ENCODE assay signal across 8 mouse cellular contexts in genomic region chr19:10025169-10025875, GRCm38 (mm10). TPM values are rescaled to one million over a fixed set of nuclear protein-coding genes. Genes with fewer than 3 reads are reported as not detected.
DNase-seq lines count a peak whose midpoint lies in the region; ATAC-seq lines count a peak whose summit lies in the region.

No protein-coding gene starts in this region.

- H3K27ac ChIP-seq in heart, embryonic 10.5 days, result peak overlapping the region; percentile 75
- H3K27ac ChIP-seq in kidney, embryonic 14.5 days (ENCODE audit: low read depth, low read length), result peak overlapping the region; percentile 82
- peak overlapping the region; percentile 100 for H3K27ac ChIP-seq in macrophage

- peaks cover 80% of the 10 kb centered on the region for H3K4me1 ChIP-seq in megakaryocyte, embryonic 14.5 days
- peaks cover 51% of the 10 kb centered on the region for H3K4me1 ChIP-seq in heart, embryonic 10.5 days
- H3K4me1 ChIP-seq in kidney, embryonic 14.5 days (ENCODE audit: control insufficient read depth, insufficient read depth, low read length), result peaks cover 27% of the 10 kb centered on the region

- no peak overlapping the region; the same call in 1 of the 2 replicates for H3K9ac ChIP-seq in kidney, embryonic 14.5 days (ENCODE audit: low read depth, low read length)

- H3K4me3 ChIP-seq in megakaryocyte, embryonic 14.5 days (replicated peaks), result peak overlapping the region; percentile 53
- H3K4me3 ChIP-seq in heart, embryonic 10.5 days, result 0 out of 2 replicates have a peak overlapping the region, but pooled peaks have one; percentile 2
- no peak overlapping the region for H3K4me3 ChIP-seq in kidney, embryonic 14.5 days (ENCODE audit: low read length)
- H3K4me3 ChIP-seq in macrophage (ENCODE audit: inconsistent target), result peak overlapping the region; percentile 15; the same call in 1 of the 2 replicates

- H3K36me3 ChIP-seq in megakaryocyte, embryonic 14.5 days (replicated peaks; ENCODE audit: low read length), result peaks cover 2% of the 10 kb centered on the region
- H3K36me3 ChIP-seq in heart, embryonic 10.5 days, result peaks cover 32% of the 10 kb centered on the region
- peaks cover 6% of the 10 kb centered on the region; the same call in 1 of the 2 replicates for H3K36me3 ChIP-seq in kidney, embryonic 14.5 days (ENCODE audit: control insufficient read depth, insufficient read depth, low read length)
- H3K36me3 ChIP-seq in macrophage (ENCODE audit: inconsistent target), result peaks cover 39% of the 10 kb centered on the region

- ATAC-seq in megakaryocyte, adult 5-6 weeks (ENCODE audit: poor library complexity, severe bottlenecking), result no peak
- peak; percentile 72 for ATAC-seq in kidney, embryonic 14.5 days (ENCODE audit: low FRiP score, low TSS enrichment)
- no peak for ATAC-seq in granulocyte monocyte progenitor cell, adult 5-6 weeks (replicated peaks; ENCODE audit: poor library complexity, severe bottlenecking)

- 25% methylated on average over 8 of the region's 8 CpGs for WGBS in heart, embryonic 10.5 days
- 22% methylated on average over 8 of the region's 8 CpGs for WGBS in kidney, embryonic 14.5 days
- WGBS in macrophage (ENCODE audit: missing documents), result 18% methylated on average over 8 of the region's 8 CpGs

- peaks cover 54% of the 10 kb centered on the region for H3K27me3 ChIP-seq in megakaryocyte, embryonic 14.5 days (replicated peaks)
- no peaks in the 10 kb centered on the region for H3K27me3 ChIP-seq in heart, embryonic 10.5 days (ENCODE audit: insufficient read depth, poor library complexity, severe bottlenecking)
- H3K27me3 ChIP-seq in kidney, embryonic 14.5 days (ENCODE audit: control insufficient read depth, insufficient read depth, low read length), result no peaks in the 10 kb centered on the region

- DNase-seq in brain, adult 2 months (ENCODE audit: low read depth, low spot score), result peak; percentile 65
- no peak for DNase-seq in heart, embryonic 10.5 days (ENCODE audit: low spot score)
- no peak for DNase-seq in MN1 (ENCODE audit: low spot score)

- H3K4me2 ChIP-seq in kidney, embryonic 14.5 days (replicated peaks; ENCODE audit: low read depth, low read length), result no peak overlapping the region

- H3K9me3 ChIP-seq in megakaryocyte, embryonic 14.5 days, result no peaks in the 10 kb centered on the region
- no peaks in the 10 kb centered on the region for H3K9me3 ChIP-seq in heart, embryonic 10.5 days
- H3K9me3 ChIP-seq in kidney, embryonic 14.5 days (ENCODE audit: control insufficient read depth, low read length), result no peaks in the 10 kb centered on the region

- H3K79me2 ChIP-seq in macrophage (ENCODE audit: inconsistent target), result peaks cover 86% of the 10 kb centered on the region

RNA-seq across cellular contexts. Expression of gene Fads3, which starts 16.0 kb away (rescaled TPM):
- polyA plus RNA-seq in megakaryocyte, embryonic 14.5 days (2012; ENCODE audit: insufficient read depth, low replicate concordance), result 3.6 and 19.1 TPM in 2 replicates
- total RNA-seq in megakaryocyte, adult 5-6 weeks (2015), result 0.76 and 0.91 TPM in 2 replicates
- total RNA-seq in megakaryocyte, adult 5-6 weeks (2017), result 1.8 and 1.9 TPM in 2 replicates
- polyA plus RNA-seq in heart, embryonic 10.5 days (2016; fragmentation: Nextera tagmentation; extraction: Ambion mirVana), result 16.5 and 19.0 TPM in 2 replicates
- 8.3 and 10.4 TPM in 2 replicates for polyA plus RNA-seq in kidney, embryonic 14.5 days (2014; fragmentation: Nextera tagmentation; extraction: Ambion mirVana)
- total RNA-seq in macrophage (2018; cell fraction: chromatin; rRNA removed), result 10 to 100 TPM in 16 of 26 experiments, 1 to 10 TPM in 9, under 1 TPM in 1; 0.68 to 64.4 (median 14.8) TPM
- 1 to 10 TPM; 1.2 to 4.0 (median 2.3) TPM for total RNA-seq in macrophage (2018; cell fraction: cytosol; rRNA removed)
- total RNA-seq in macrophage (2018; cell fraction: nucleus; rRNA removed), result 10 to 100 TPM in 10 of 26 experiments, 1 to 10 TPM in 15, under 1 TPM in 1; 0.92 to 26.0 (median 8.6) TPM
- polyA plus RNA-seq in macrophage (2018), result 2.4 to 3.4 TPM (median 2.4 TPM) in 3 replicates
- total RNA-seq in granulocyte monocyte progenitor cell, adult 5-6 weeks (2014; fragmentation: Nextera tagmentation), result 0.38 and 0.97 TPM in 2 replicates
- total RNA-seq in granulocyte monocyte progenitor cell, adult 5-6 weeks (2017), result 0.22 and 1.4 TPM in 2 replicates

RNA-seq across cellular contexts. Expression of gene Rab3il1, which starts 23.9 kb away (rescaled TPM):
- 2.0 and 8.8 TPM in 2 replicates for polyA plus RNA-seq in megakaryocyte, embryonic 14.5 days (2012; ENCODE audit: insufficient read depth, low replicate concordance)
- total RNA-seq in megakaryocyte, adult 5-6 weeks (2015), result 3.1 and 5.6 TPM in 2 replicates
- total RNA-seq in megakaryocyte, adult 5-6 weeks (2017), result 7.1 and 11.8 TPM in 2 replicates
- polyA plus RNA-seq in heart, embryonic 10.5 days (2016; fragmentation: Nextera tagmentation; extraction: Ambion mirVana), result 51.5 and 57.6 TPM in 2 replicates
- 20.3 and 26.2 TPM in 2 replicates for polyA plus RNA-seq in kidney, embryonic 14.5 days (2014; fragmentation: Nextera tagmentation; extraction: Ambion mirVana)
- total RNA-seq in macrophage (2018; cell fraction: chromatin; rRNA removed), result 100 to 1,000 TPM in 11 of 26 experiments, 10 to 100 TPM in 14, 1 to 10 TPM in 1; 8.2 to 225 (median 73.2) TPM
- 100 to 1,000 TPM in 17 of 26 experiments, 10 to 100 TPM in 9; 35.4 to 153 (median 124) TPM for total RNA-seq in macrophage (2018; cell fraction: cytosol; rRNA removed)
- 100 to 1,000 TPM in 10 of 26 experiments, 10 to 100 TPM in 16; 23.9 to 194 (median 77.8) TPM for total RNA-seq in macrophage (2018; cell fraction: nucleus; rRNA removed)
- polyA plus RNA-seq in macrophage (2018), result 97.7 to 161 TPM (median 125 TPM) in 3 replicates
- 3.7 and 8.2 TPM in 2 replicates for total RNA-seq in granulocyte monocyte progenitor cell, adult 5-6 weeks (2014; fragmentation: Nextera tagmentation)
- total RNA-seq in granulocyte monocyte progenitor cell, adult 5-6 weeks (2017), result 1.9 and 2.8 TPM in 2 replicates

RNA-seq across cellular contexts. Expression of gene Best1, which starts 23.9 kb away (rescaled TPM):
- not detected in 2 replicates for polyA plus RNA-seq in megakaryocyte, embryonic 14.5 days (2012; ENCODE audit: insufficient read depth, low replicate concordance)
- not detected in 2 replicates for total RNA-seq in megakaryocyte, adult 5-6 weeks (2015)
- total RNA-seq in megakaryocyte, adult 5-6 weeks (2017), result not detected in 2 replicates
- 0.73 and 0.95 TPM in 2 replicates for polyA plus RNA-seq in heart, embryonic 10.5 days (2016; fragmentation: Nextera tagmentation; extraction: Ambion mirVana)
- 1.1 and 1.2 TPM in 2 replicates for polyA plus RNA-seq in kidney, embryonic 14.5 days (2014; fragmentation: Nextera tagmentation; extraction: Ambion mirVana)
- total RNA-seq in macrophage (2018; cell fraction: chromatin; rRNA removed), result 1 to 10 TPM in 8 of 26 experiments, under 1 TPM in 17, not detected in 1; 0.25 to 4.7 (median 0.74) TPM
- total RNA-seq in macrophage (2018; cell fraction: cytosol; rRNA removed), result 1 to 10 TPM in 9 of 26 experiments, under 1 TPM in 17; 0.35 to 1.7 (median 0.84) TPM
- 1 to 10 TPM in 13 of 26 experiments, under 1 TPM in 12, not detected in 1; 0.34 to 3.0 (median 1.1) TPM for total RNA-seq in macrophage (2018; cell fraction: nucleus; rRNA removed)
- 0.11 to 1.8 TPM (median 0.22 TPM) in 3 replicates for polyA plus RNA-seq in macrophage (2018)
- not detected in 2 replicates for total RNA-seq in granulocyte monocyte progenitor cell, adult 5-6 weeks (2014; fragmentation: Nextera tagmentation)
- total RNA-seq in granulocyte monocyte progenitor cell, adult 5-6 weeks (2017), result 0.09 TPM in 1 of 2 replicates, not detected in the other

RNA-seq across cellular contexts. Expression of gene Fth1, which starts 44.9 kb away (rescaled TPM):
- 7,037 and 23,567 TPM in 2 replicates for polyA plus RNA-seq in megakaryocyte, embryonic 14.5 days (2012; ENCODE audit: insufficient read depth, low replicate concordance)
- 1,271 and 1,296 TPM in 2 replicates for total RNA-seq in megakaryocyte, adult 5-6 weeks (2015)
- 513 and 615 TPM in 2 replicates for total RNA-seq in megakaryocyte, adult 5-6 weeks (2017)
- polyA plus RNA-seq in heart, embryonic 10.5 days (2016; fragmentation: Nextera tagmentation; extraction: Ambion mirVana), result 1,706 and 1,823 TPM in 2 replicates
- polyA plus RNA-seq in kidney, embryonic 14.5 days (2014; fragmentation: Nextera tagmentation; extraction: Ambion mirVana), result 1,412 and 1,461 TPM in 2 replicates
- 1,000 to 10,000 TPM in 25 of 26 experiments, 100 to 1,000 TPM in 1; 839 to 4,643 (median 2,612) TPM for total RNA-seq in macrophage (2018; cell fraction: chromatin; rRNA removed)
- total RNA-seq in macrophage (2018; cell fraction: cytosol; rRNA removed), result over 10,000 TPM; 27,371 to 77,320 (median 43,339) TPM
- over 10,000 TPM in 4 of 26 experiments, 1,000 to 10,000 TPM in 22; 2,155 to 11,196 (median 6,502) TPM for total RNA-seq in macrophage (2018; cell fraction: nucleus; rRNA removed)
- polyA plus RNA-seq in macrophage (2018), result 25,011 to 42,260 TPM (median 38,400 TPM) in 3 replicates
- total RNA-seq in granulocyte monocyte progenitor cell, adult 5-6 weeks (2014; fragmentation: Nextera tagmentation), result 806 and 810 TPM in 2 replicates
- total RNA-seq in granulocyte monocyte progenitor cell, adult 5-6 weeks (2017), result 350 and 359 TPM in 2 replicates
